Mouse (Mus musculus) heart, postnatal 14 days (tissue): Measurements from ENCODE around the gene Tmem121b. TPM values are rescaled to one million over a fixed set of nuclear protein-coding genes. Genes with fewer than 3 reads are reported as not detected.

Experiments
- DNase-seq, 2 experiments: peaks; one replicate each; pipeline ENCODE4 v3.0.0; 2021 to 2022
- intact Hi-C: fragments of 180-260 bp; cut with DNase I; formaldehyde crosslinking; loops from one replicate; pipeline ENCODE4 v1.15.1; 2025
- total RNA-seq, 2 experiments: library from RNA; stranded (reverse); gene quantifications; 2 replicates each; pipeline ENCODE4 v1.2.3; 2021

Tmem121b gene
- total RNA-seq, 2 experiments from 2014 or later, result 0.05 TPM; not detected in 1

DNA sequence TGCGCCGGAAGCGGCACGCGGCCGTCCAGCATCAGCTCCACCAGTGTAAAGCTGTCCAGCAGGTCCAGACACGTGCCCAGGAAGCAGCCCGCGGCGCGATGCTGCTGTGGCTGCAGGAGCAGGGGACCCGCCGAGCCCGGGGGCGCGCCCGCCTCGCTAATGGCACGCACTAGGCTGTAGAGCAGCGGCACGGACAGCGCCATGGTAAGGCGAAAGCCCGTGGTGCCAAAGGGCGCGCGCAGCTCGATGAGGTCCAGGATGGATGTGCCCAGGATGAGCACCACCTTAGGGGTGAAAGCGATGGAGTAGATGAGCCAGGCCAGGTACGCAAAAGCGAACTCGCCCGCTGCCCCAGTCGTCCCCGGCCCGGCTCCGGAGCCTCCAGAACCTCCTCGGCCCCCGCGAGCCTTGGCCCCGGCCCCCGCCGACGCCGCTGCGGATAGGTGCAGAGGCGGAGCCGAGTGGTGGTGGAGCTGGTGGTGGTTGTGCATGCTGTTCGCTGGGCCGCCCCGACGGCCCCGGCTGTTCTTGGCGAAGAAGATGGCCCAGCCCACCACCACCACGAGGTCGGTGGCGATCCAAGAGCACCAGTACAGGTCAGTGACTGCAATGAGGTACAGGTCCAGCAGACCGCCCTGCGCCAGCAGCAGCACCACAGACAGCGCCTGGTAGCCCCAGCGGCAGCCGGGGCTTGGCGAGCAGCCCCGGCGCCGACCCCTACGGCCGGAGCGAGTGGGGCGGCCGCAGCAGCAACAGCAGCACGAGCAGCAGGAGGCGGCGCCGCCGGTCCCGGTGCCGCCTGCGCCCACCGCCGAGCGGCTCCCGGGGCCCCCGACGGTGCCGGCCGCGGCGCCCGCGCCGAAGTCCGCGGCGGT, 871 bp downstream of the Tmem121b start:
- intact Hi-C loops, result no loop called here
- peak; percentile 19 to 49 for DNase-seq

DNA sequence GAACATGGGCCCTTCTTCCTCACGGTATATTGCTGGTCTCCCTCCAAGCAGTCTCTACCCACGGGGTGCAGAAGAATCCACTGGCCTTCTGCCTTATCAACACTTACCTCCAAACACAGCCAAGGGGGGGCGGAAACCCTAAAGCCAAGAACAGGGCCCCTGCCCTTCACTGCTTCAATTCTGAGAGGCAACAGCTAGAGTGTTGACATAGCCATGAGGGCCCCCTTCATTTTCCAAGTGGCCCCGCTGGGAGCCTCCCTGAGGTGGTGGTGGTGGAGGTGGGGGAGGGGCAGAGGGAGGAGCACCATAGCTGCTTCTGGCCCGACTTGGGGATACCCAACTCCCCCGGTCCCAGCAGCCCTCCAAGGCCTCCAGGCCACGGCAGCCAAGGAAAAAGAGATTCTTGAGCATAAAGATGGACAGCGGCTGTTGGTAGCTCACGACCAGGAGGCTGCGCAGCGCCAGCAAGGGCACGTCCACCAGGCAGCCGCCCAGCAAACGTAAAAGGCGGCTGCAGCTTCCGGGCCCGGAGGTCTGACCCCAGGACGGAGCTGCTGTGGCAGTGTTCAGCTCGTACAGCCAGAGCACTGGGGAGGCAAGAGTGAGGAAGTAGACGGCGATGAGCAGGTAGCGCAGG, 1.6 kb downstream of the Tmem121b start:
- intact Hi-C loops, result no loop called here
- DNase-seq, result no peak

DNA sequence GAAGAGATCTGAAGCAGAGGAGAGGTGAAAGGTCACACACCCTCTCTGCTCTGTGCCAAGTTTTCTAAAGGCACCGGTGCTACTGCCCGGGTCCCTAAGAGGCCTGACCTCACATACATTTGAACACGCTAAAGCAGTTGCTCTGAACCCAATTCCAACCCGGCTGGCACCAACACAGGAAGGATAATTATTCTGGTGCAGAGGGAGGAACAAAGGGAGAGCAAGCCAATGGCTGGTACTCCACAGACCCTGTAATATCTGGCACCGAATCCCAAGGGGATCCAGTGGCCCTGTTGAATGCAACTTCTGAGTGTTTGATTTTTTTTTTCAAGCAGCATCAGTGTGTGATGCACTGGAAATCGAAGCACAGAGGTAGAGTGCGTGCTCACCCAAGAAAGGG, 2.5 kb downstream of the Tmem121b start:
- intact Hi-C loops, result no loop called here
- no peak for DNase-seq

DNA sequence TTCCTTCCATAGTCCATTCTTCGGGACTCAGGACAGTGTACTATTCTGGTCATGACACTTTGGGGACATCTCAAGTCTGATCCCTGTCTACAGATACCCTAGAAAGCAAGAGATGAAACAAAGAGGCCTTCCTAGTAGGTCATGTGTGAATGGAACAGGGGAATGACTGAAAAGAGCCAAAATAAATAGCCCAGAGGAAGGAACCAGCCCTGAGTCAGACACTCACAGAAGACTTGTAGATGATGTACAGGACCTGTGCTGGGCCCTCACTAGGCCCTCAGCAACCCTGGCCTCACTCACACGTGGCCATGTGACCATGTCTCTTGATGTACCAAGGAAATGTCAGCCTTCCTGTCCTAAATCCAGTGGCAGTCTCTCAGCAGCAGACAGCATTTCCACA, 4.1 kb downstream of the Tmem121b start:
- no peak for DNase-seq
- intact Hi-C loops, result no loop called here

DNA sequence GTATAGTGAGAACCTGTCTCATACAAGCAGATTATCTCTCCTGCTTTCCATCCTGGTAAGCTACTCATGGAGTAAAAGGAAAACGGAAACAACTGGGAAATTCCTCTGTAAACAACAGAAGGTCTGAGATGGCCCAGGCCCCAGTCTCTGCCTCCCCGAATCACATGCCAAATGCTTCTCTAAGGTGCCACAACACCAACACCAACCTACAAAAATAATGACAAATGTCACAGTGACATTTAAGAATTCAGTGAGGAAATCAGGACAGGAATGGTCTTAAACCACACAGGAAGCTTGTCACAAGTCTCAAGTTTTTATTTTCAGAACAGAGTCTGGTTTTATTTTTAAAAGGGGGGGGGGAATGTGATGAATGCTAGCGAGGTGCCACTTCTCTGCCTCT, 5.0 kb downstream of the Tmem121b start:
- intact Hi-C loops, result no loop called here

DNA sequence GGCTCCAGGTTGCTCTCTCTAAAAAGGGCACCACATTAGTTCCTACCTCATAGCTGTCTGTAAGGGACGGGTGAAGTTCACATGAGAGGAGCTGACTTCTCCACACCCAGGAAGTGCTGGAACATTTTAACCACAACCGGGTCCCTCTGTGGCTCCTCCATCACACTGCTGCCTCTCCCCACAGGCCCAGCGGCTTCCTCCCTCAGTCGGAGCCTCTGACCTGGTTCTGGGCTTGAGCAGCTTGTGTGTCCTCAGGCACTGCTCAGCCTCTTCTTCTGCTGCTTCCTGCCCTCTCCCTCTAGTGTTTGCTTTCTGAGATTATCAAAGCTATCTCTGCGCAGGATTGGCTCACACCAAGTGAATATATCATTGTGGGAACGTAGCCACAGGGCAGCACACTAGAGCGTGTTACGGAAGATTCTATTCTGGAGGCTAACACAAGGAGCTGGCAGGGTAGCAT, 7.5 kb downstream of the Tmem121b start:
- intact Hi-C loops, result no loop called here
- no peak for DNase-seq

More for the DNA sequence above, 5.0 kb downstream of the Tmem121b start:
- DNase-seq, result no peak

DNA sequence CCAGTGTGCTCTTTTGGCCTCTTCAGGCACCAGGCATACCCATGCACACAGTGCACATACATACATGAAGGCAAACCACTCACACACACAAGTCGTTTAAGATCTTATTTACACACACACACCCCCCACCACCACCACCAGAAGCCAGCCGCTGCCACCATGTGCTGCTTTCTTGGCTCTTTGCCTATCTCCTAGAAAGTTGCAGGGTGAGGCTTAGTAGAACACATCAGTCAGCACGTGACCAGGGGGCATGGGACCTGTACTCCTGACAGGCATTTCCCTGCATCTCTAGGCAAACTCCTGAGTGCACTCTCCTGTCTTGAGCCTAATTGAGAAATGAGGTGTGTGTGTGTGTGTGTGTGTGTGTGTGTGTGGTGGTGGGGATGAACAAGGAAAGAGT, 8.6 kb downstream of the Tmem121b start:
- DNase-seq, result no peak
- intact Hi-C loops, result no loop called here

DNA sequence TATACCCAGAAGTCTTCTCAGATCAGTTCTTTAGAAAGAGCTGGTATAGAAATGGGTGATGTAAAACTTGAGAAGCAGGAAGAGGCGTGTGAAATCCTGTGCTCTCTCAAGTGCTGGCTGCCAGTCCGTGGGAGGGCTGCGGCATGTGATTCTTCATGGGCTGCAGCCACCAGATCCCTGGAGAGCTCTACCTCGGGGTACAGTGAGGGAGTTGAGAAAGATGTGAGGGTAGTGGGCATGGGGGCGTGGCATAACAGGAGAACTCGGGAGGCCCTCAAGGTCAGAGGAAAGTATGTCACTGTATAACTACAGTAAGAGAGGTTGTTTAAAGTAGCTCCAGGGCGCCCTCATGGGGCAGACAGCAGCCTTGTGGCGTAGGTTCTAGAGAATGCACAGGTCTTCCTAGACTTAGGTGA, 10.4 kb downstream of the Tmem121b start:
- peak; percentile 50 to 66 for DNase-seq
- intact Hi-C loops, result no loop called here

DNA sequence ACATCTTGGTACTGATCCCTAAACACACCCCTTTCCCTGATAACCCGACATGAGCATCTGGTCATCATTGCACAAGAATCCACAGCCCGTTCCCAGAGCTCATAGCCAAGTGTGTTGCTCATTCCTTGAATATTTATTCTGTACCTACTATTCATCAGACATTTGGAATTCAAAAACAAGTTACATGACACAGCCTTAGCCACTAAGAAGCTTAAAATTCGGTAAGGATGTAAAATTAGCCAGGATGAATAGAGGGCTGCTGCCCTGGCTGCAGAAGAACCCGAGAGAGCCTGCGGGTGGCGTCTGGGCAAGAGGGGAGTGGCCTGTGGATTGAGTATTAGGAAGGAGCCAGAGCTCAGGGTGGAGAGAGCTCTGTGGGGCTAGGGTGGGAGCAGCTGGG, 10.9 kb downstream of the Tmem121b start:
- no peak for DNase-seq
- intact Hi-C loops, result no loop called here

DNA sequence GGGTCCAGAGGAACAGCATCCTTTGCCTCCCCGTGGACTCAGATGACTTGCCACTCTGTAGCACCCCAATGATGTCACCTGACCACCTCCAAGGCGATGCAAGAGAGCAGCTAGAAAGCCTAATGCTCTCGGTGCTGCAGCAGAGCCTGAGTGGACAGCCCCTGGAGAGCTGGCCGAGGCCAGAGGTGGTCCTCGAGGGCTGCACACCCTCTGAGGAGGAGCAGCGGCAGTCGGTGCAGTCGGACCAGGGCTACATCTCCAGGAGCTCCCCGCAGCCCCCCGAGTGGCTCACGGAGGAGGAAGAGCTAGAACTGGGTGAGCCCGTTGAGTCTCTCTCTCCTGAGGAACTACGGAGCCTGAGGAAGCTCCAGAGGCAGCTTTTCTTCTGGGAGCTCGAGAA, 11.6 kb downstream of the Tmem121b start:
- intact Hi-C loops, result no loop called here
- DNase-seq, result no peak

DNA sequence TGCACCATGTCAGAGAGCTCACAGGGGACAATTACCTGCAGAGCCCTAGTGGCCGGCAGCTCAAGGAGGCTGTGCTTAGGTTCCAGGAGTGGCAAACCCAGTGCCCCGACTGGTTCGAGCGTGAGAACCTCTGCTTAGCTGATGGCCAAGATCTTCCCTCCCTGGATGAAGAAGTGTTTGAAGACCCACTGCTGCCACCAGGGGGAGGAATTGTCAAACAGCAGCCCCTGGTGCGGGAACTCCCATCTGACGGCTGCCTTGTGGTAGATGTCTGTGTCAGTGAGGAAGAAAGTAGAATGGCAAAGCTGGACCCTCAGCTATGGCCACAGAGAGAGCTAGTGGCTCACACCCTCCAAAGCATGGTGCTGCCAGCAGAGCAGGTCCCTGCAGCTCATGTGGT, 12.1 kb downstream of the Tmem121b start:
- DNase-seq, result no peak
- intact Hi-C loops, result no loop called here

DNA sequence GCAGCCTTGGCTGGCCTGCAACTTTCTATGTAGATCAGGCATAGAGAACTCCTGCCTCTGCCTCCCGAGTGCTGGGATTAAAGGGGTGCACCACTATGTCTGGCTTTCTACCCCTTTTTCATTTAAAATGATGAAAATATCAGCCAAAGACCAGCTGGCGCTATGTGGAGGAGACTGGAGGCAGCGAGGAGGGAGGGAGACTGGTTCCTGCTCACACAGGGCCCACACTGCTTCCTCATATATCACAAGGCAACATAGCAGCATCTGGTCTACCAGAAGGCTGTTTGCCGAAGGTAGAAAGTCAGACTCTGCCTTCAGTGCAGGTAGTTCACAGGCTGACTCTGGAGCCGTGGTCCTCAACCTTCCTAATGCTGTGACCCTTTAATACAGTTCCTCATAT, 13.2 kb downstream of the Tmem121b start:
- intact Hi-C loops, result no loop called here

DNA sequence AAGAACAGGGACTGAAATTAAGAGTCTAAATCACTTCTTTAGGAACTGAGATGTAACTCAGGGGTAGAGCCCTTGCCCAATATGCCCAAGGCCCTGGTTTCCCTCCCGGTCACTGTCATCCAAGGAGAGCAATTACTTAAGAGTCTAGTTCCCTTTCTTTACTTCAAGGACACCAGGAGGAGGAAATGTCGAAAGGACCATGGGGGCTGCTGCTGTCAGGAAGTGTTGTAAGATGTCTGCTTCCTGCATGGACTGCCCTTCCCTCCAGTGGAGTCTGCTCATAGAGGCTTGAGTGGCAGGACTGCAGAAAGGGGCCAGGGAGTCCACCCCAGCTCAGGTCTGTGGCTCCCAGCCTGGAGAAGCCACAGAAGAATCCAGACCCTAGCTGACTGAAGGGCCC, 14.3 kb downstream of the Tmem121b start:
- intact Hi-C loops, result no loop called here
- DNase-seq, result no peak

More for the DNA sequence above, 13.2 kb downstream of the Tmem121b start:
- no peak for DNase-seq

DNA sequence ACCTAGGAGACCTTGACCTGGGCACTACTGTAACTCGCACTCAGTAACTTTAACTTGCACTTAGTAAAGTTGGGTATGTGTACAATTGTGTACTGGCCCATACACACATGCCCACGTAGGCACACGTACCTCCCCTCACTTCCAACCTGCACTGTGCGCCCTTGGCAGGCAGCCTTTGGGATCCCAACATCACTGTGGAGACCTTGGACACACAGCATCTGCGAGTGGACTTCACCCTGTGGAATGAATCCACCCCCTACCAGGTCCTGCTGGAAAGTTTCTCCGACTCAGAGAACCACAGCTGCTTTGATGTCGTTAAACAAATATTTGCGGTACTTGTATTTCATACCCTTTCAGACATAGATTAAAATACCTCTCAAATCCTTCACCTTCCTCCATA, 18.3 kb downstream of the Tmem121b start:
- no peak for DNase-seq
- intact Hi-C loops, result no loop called here

DNA sequence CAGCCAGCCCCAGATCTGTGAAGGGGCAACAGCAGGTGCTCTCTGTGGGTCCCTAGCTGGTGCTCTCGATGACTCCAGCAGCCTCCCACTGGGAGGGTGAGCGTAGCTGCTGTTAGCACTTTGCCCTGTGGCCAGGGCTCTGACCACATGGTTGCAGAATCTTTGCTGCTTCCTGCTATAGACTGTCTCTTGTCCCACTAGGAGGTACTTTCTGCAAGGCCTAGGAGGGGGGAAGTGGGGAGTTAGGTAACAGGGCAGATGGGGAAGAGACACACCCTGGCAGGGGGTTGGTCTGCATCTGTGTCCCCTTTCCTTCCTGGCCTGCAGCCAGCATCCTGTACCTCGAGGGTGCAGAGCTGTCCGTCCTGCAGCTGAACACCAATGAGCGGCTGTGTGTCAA, 20.2 kb downstream of the Tmem121b start:
- intact Hi-C loops, result no loop called here
- DNase-seq, result peak in 1 of 2 experiments; percentile 51

DNA sequence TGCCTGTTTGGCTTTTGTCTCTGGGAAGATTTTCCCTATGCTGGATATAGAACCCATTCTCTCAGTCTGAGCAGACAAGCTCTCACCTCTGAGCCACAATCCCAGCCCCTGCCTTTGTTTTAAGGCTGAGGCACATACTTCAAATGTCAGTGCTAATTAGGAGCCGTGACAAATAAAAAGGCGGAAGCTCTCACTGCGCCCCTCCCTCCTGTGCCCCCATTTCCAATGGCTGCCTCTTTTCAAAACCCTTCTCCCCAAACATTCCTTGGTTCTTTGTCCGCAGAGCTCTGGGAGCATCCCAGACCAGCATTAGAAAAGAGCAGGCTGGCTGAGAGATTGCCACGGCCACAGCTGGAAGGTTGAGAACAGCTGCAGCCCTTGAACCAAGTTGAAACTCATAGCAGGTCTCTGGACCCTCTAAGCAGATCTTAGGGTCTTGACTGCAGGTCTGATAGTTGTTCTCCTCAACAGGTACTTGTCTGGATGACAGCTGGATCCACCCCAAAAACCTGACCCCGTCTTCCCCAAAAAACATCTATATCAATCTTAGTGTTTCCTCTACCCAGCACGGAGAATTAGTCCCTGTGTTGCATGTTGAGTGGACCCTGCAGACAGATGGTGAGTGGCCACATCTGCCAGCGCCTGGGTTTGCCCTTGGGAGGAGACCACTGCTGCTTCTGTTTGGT, 21.0 kb downstream of the Tmem121b start:
- intact Hi-C loops, result no loop called here
- no peak for DNase-seq

DNA sequence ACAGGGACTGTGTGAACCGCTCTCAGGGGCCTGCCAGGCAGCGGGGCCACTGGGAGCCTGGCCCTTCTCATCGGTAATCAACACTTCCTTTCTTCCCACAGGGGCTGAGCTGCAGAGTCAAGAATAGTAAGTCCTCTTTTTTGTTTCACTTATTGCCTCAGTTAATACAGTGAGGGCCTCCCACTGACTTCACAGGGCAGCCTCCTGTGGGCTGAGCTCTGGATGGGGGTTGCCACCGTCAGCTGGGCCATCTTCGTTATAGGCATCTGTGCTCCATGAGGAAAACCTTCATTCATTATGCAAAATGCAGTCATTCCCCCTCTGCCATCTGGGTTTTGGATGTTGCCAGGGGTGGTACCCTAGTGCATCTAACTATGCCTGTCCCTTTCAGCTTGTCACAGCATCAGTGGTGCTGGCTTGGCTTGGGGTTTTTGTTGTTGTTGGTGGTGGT, 21.6 kb downstream of the Tmem121b start:
- intact Hi-C loops, result no loop called here
- DNase-seq, result no peak

DNA sequence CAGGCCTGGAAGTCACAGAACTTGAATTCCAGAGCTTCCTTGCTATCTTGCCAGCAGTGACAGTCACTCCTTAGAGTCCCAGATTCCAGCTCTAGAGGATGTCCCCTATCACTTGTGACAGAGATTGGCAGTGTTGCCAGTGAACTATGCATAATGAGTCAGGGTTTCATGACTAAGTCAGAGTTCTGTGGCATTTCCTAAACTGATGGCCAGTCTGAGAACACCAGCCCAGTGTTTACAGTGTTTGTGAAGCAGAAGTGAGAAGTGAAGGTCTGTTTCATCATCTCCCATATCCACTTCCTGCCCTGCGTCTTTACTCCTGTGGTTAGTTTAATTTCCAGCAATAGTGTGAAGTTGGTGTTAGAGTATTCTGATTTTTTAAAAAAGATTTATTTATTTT, 22.9 kb downstream of the Tmem121b start:
- intact Hi-C loops, result no loop called here
- DNase-seq, result no peak

DNA sequence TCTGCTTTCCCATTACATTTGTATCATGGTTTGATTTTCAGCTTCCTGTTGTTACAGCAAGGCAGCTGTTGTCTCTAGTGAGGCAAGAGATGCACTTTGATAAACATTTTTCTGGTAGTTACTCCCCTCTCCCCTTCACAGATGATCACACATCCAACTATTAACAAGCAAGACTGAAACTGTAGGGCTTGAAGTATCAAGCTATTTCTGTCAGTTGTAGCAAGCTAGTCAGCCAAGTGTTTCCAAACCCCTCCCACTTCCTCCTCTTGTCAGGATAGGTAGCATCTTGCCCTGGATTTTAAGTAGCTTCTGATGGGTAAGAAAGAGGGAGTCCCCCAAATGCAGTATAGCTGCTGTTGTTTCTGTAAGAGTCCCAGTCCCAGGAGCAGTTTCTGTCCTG, 23.8 kb downstream of the Tmem121b start:
- intact Hi-C loops, result no loop called here
- no peak for DNase-seq

DNA sequence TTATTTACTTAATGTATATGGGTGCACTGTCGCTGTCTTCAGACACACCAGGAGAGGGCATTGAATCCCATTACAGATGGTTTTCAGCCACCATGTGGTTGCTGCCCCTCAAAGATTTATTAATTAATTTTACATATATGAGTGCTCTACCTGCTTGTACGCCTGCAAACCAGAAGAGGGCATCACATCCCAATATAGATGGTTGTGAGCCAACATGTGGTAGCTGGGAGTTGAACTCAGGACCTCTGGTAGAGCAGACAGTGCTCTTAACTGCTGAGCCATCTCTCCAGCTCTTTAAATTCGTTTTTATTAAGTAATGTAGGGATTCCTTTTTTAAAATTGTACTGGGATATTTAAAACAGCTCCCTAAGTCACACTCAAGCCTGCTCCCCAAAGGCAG, 24.3 kb downstream of the Tmem121b start:
- DNase-seq, result no peak
- intact Hi-C loops, result no loop called here

DNA sequence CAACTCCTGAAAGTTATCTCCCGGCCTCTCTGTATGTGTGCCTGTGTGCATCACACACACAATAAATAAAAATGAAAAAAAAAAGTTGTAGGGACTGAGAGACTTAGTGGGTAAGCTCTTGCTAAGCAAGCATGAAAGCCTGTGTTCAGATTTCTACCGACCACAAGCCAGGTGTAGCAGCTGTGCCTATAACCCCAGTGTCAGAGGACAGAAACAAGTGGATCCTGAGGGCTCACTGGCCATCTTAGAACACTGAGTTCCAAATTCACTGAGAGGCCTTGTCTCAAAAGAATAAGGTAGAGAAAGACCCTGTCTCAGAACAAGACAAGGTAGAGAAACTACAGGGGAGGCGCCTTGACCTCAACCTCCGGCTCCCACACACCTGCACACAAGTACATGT, 25.3 kb downstream of the Tmem121b start:
- intact Hi-C loops, result no loop called here

More for the DNA sequence above, 25.3 kb downstream of the Tmem121b start:
- no peak for DNase-seq
